Mouse (Mus musculus) embryonic facial prominence, embryonic 13.5 days (tissue): ENCODE data around the gene Map1lc3a. TPM values are rescaled to one million over a fixed set of nuclear protein-coding genes. Genes with fewer than 3 reads are reported as not detected.

Experiments used
- ATAC-seq: fragments of 200-750 bp; cut with Nextera tagmentation; 2 replicates; pipeline ENCODE4 v1.8.0; 2017; ENCODE audit warnings: low read depth; ENCODE audit not compliant: insufficient number of reproducible peaks, insufficient read depth, low FRiP score, low TSS enrichment
- H3K27ac ChIP-seq: fragments of 300-500 bp; sonication (generic); 2 replicates; pipeline ENCODE4 v1.5.1; 2015; ENCODE audit warnings: moderate library complexity, mild to moderate bottlenecking, inconsistent platforms
- H3K27me3 ChIP-seq: fragments of 300-500 bp; sonication (generic); 2 replicates; pipeline ENCODE4 v1.6.1; 2015; ENCODE audit warnings: mild to moderate bottlenecking, inconsistent platforms
- H3K36me3 ChIP-seq: fragments of 300-500 bp; sonication (generic); 2 replicates; pipeline ENCODE4 v1.6.1; 2015; ENCODE audit warnings: mild to moderate bottlenecking, inconsistent platforms
- H3K4me1 ChIP-seq: fragments of 300-500 bp; sonication (generic); 2 replicates; pipeline ENCODE4 v1.6.1; 2015; ENCODE audit warnings: inconsistent platforms
- H3K4me2 ChIP-seq: fragments of 300-500 bp; sonication (generic); 2 replicates; pipeline ENCODE4 v1.6.1; 2015; ENCODE audit warnings: moderate library complexity, mild to moderate bottlenecking, inconsistent platforms
- H3K4me3 ChIP-seq: fragments of 300-500 bp; sonication (generic); 2 replicates; pipeline ENCODE4 v1.5.1; 2015; ENCODE audit warnings: mild to moderate bottlenecking, inconsistent platforms
- H3K9ac ChIP-seq: fragments of 300-500 bp; sonication (generic); 2 replicates; pipeline ENCODE4 v1.6.1; 2015; ENCODE audit warnings: mild to moderate bottlenecking, inconsistent platforms
- H3K9me3 ChIP-seq: fragments of 300-500 bp; sonication (generic); 2 replicates; pipeline ENCODE4 v1.6.1; 2016; ENCODE audit warnings: inconsistent platforms
- WGBS: fragments of 180-500 bp; shearing (Covaris S2); methylation state at CpG from one replicate; pipeline ENCODE4 v1.1.7; 2015; ENCODE audit warnings: mixed read lengths; 5-methylcytosine and 5-hydroxymethylcytosine counted together
- polyA plus RNA-seq: library from polyadenylated mRNA; unstranded; fragments of >200 nt; fragmentation: Nextera tagmentation; extraction: Ambion mirVana; gene quantifications from 2 replicates; pipeline ENCODE4 v1.2.1, GENCODE M21; 2015

Map1lc3a gene
- 212 and 239 TPM in 2 replicates for polyA plus RNA-seq

GRCm38 (mm10) chr2:155276195-155276594 is at the start of gene Map1lc3a:
TSS of gene Map1lc3a (plus strand) at chr2:155276297.
- Histone ChIP-seq H3K4me2 (peak within 1 kb of the TSS; percentile 67), H3K27me3 (no peaks in the 10 kb centered on the region), H3K4me3 (peak within 1 kb of the TSS; percentile 94), H3K9ac (peak within 1 kb of the TSS; percentile 93), H3K27ac (peak within 1 kb of the TSS; percentile 87), H3K4me1 (peaks cover 19% of the 10 kb centered on the region), H3K36me3 (peaks cover 28% of the 10 kb centered on the region), H3K9me3 (no peaks in the 10 kb centered on the region)
- ATAC-seq, result peak; percentile 88
- under 1% methylated on average over 47 of the region's 47 CpGs for WGBS

GRCm38 (mm10) chr2:155235746-155236361 is 40.2 kb upstream of the Map1lc3a start:
- H3K27ac ChIP-seq, result peak overlapping the region; percentile 89
- WGBS, result 3% methylated on average over 13 of the region's 13 CpGs
- H3K27me3 ChIP-seq, result no peaks in the 10 kb centered on the region
- peak overlapping the region; percentile 96 for H3K4me2 ChIP-seq
- H3K36me3 ChIP-seq, result peaks cover 2% of the 10 kb centered on the region; the same call in 1 of the 2 replicates
- H3K9ac ChIP-seq, result peak overlapping the region; percentile 87
- H3K9me3 ChIP-seq, result no peaks in the 10 kb centered on the region
- peak overlapping the region; percentile 78 for H3K4me3 ChIP-seq
- peak; percentile 82 for ATAC-seq
- peaks cover 22% of the 10 kb centered on the region for H3K4me1 ChIP-seq

DNA sequence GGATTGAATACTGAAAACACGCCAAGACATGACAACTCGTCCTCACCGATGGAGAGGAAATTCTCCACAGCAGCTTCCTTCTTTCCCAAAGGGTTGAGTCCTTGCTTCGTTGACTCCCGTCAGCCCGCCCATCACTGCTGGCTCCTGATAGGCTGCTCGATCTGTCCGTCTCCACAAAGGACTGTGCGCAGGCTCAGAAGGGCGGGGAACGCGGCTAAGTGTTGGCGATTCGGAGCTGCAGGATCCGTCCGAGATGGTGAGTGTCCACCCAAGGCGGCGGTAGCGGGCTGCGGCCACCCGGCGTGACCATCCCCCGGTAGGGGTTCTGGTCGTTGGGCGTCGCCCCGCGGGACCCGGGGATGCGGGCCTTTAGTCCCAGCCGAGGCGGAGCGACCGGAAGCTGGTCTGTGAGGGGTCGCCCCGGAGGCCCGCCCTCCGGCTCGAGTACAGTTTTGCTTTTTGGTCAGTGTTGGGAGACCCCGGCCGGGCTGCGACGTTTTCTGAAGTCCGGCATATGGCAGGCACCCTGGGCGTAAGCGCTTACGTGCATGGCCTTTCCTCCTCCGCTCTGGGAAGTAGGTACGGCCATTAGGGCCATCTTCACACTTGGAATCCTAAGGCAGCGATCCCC is 39.6 kb upstream of the Map1lc3a start, which contains the start of gene Dynlrb1:
TSS of gene Dynlrb1 (plus strand) at position 172 of the 631 bp plus-strand sequence.
- H3K36me3 ChIP-seq, result peaks cover 8% of the 10 kb centered on the region
- peak within 1 kb of the TSS; percentile 78 for H3K4me3 ChIP-seq
- H3K4me1 ChIP-seq, result peaks cover 22% of the 10 kb centered on the region
- WGBS, result under 1% methylated on average over 50 of the region's 50 CpGs
- H3K4me2 ChIP-seq, result peak within 1 kb of the TSS; percentile 96
- ATAC-seq, result peak; percentile 97
- H3K9me3 ChIP-seq, result no peaks in the 10 kb centered on the region
- peak within 1 kb of the TSS; percentile 89 for H3K27ac ChIP-seq
- peak within 1 kb of the TSS; percentile 87 for H3K9ac ChIP-seq
- no peaks in the 10 kb centered on the region for H3K27me3 ChIP-seq

GRCm38 (mm10) chr2:155237276-155237675 is 38.8 kb upstream of the Map1lc3a start:
- Histone ChIP-seq H3K27ac (no peak overlapping the region; the same call in 1 of the 2 replicates), H3K9ac (peak overlapping the region; percentile 87), H3K4me1 (peaks cover 22% of the 10 kb centered on the region), H3K4me2 (peak overlapping the region; percentile 96), H3K36me3 (peaks cover 10% of the 10 kb centered on the region), H3K9me3 (no peaks in the 10 kb centered on the region), H3K27me3 (no peaks in the 10 kb centered on the region), H3K4me3 (peak overlapping the region; percentile 78)
- WGBS, result 22% methylated on average over 4 of the region's 4 CpGs
- ATAC-seq, result no peak

- peaks cover 47% of the 10 kb centered on the region for H3K36me3 ChIP-seq
- H3K9ac ChIP-seq, result no peak overlapping the region
- no peak overlapping the region for H3K4me3 ChIP-seq
- no peaks in the 10 kb centered on the region for H3K9me3 ChIP-seq
- H3K4me1 ChIP-seq, result peaks cover 18% of the 10 kb centered on the region
- H3K4me2 ChIP-seq, result no peak overlapping the region
- ATAC-seq, result no peak
- H3K27me3 ChIP-seq, result no peaks in the 10 kb centered on the region
- H3K27ac ChIP-seq, result no peak overlapping the region
- WGBS, result 83% methylated on average over 4 of the region's 4 CpGs
These were observed 35.2 kb upstream of the Map1lc3a start for GRCm38 (mm10) chr2:155240915-155241314.

- no peak for ATAC-seq
- 86% methylated on average over 7 of the region's 7 CpGs for WGBS
These were observed 33.7 kb upstream of the Map1lc3a start for GRCm38 (mm10) chr2:155242296-155242855.

GRCm38 (mm10) chr2:155246231-155246630 is 29.9 kb upstream of the Map1lc3a start:
- 94% methylated on average over 4 of the region's 4 CpGs for WGBS
- H3K36me3 ChIP-seq, result peaks cover 92% of the 10 kb centered on the region

More at GRCm38 (mm10) chr2:155242296-155242855, 33.7 kb upstream of the Map1lc3a start:
- Histone ChIP-seq H3K4me1 (peaks cover 15% of the 10 kb centered on the region), H3K4me3 (no peak overlapping the region), H3K4me2 (no peak overlapping the region), H3K9ac (no peak overlapping the region), H3K27ac (no peak overlapping the region), H3K27me3 (no peaks in the 10 kb centered on the region), H3K36me3 (peaks cover 59% of the 10 kb centered on the region), H3K9me3 (no peaks in the 10 kb centered on the region)

DNA sequence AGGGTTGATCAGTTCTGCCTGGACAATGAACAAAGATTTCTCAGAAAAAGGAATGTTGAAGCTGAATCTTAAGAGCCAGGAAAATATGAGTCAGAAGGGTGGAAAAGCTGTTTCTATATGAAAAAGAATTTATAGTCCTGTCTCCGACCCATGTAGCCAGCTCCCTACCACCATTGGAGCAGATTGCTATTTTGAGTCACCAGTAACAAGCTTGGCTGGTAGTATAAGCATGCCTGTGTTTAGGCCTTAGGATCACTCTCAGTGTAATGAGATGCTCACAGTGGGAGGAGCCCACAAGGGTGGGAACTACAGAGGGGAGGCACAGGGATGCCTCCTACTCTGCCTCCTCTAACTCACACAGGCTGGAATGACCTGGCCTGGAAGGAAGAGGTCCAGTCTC is 27.9 kb upstream of the Map1lc3a start:
- no peak overlapping the region for H3K9ac ChIP-seq
- H3K4me1 ChIP-seq, result no peaks in the 10 kb centered on the region
- no peak overlapping the region for H3K4me3 ChIP-seq
- no peak overlapping the region for H3K27ac ChIP-seq
- 92% methylated on average over 1 of the region's 1 CpGs for WGBS
- no peaks in the 10 kb centered on the region for H3K9me3 ChIP-seq
- no peaks in the 10 kb centered on the region for H3K27me3 ChIP-seq
- ATAC-seq, result no peak
- H3K4me2 ChIP-seq, result no peak overlapping the region
- H3K36me3 ChIP-seq, result peaks cover 86% of the 10 kb centered on the region

More at GRCm38 (mm10) chr2:155246231-155246630, 29.9 kb upstream of the Map1lc3a start:
- no peak overlapping the region for H3K9ac ChIP-seq
- H3K27ac ChIP-seq, result no peak overlapping the region
- H3K4me2 ChIP-seq, result no peak overlapping the region
- no peaks in the 10 kb centered on the region for H3K9me3 ChIP-seq
- H3K4me3 ChIP-seq, result no peak overlapping the region
- no peaks in the 10 kb centered on the region for H3K27me3 ChIP-seq
- H3K4me1 ChIP-seq, result no peaks in the 10 kb centered on the region
- no peak for ATAC-seq

- WGBS, result 83% methylated on average over 2 of the region's 2 CpGs
- H3K9me3 ChIP-seq, result no peaks in the 10 kb centered on the region
- no peaks in the 10 kb centered on the region for H3K27me3 ChIP-seq
- no peak overlapping the region for H3K9ac ChIP-seq
- H3K4me1 ChIP-seq, result no peaks in the 10 kb centered on the region
- H3K4me3 ChIP-seq, result no peak overlapping the region
- no peak overlapping the region for H3K4me2 ChIP-seq
- ATAC-seq, result no peak
- no peak overlapping the region for H3K27ac ChIP-seq
- peaks cover 81% of the 10 kb centered on the region for H3K36me3 ChIP-seq
These were observed 27.4 kb upstream of the Map1lc3a start for GRCm38 (mm10) chr2:155248718-155249117.

DNA sequence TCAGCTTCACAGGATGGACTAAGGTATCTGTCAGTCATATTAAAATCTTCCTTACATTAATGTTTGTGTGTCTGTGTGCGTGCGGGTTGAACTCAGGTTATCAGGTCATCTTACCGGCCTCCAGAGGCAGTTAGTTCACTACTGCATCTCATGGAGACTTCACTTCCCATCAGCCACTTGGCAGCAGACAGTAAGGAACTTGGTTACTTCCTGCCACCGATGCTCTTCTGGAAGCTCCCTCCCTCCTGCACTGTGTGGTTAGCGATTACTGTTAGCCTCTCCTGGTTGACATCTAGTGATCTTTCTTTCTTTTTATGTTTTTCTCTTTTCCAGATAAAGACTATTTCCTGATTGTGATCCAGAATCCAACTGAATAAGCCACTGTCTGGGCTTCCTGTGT is 26.5 kb upstream of the Map1lc3a start:
- H3K9me3 ChIP-seq, result no peaks in the 10 kb centered on the region
- 97% methylated on average over 5 of the region's 5 CpGs for WGBS
- H3K36me3 ChIP-seq, result peaks cover 73% of the 10 kb centered on the region
- no peak overlapping the region for H3K4me2 ChIP-seq
- H3K4me3 ChIP-seq, result no peak overlapping the region
- no peak for ATAC-seq
- no peak overlapping the region for H3K27ac ChIP-seq
- H3K9ac ChIP-seq, result no peak overlapping the region
- H3K27me3 ChIP-seq, result no peaks in the 10 kb centered on the region
- no peaks in the 10 kb centered on the region for H3K4me1 ChIP-seq

- H3K4me2 ChIP-seq, result no peak overlapping the region
- no peaks in the 10 kb centered on the region for H3K27me3 ChIP-seq
- H3K4me1 ChIP-seq, result no peaks in the 10 kb centered on the region
- WGBS, result 85% methylated on average over 6 of the region's 6 CpGs
- no peak for ATAC-seq
- no peak overlapping the region for H3K27ac ChIP-seq
- H3K4me3 ChIP-seq, result no peak overlapping the region
- no peaks in the 10 kb centered on the region for H3K9me3 ChIP-seq
- no peak overlapping the region for H3K9ac ChIP-seq
- no peaks in the 10 kb centered on the region for H3K36me3 ChIP-seq
These were observed 10.6 kb upstream of the Map1lc3a start for GRCm38 (mm10) chr2:155265526-155265925.
